Mouse (Mus musculus): ENCODE data around the gene Unc5cl. TPM values are rescaled to one million over a fixed set of nuclear protein-coding genes. Genes with fewer than 3 reads are reported as not detected.

Gene Unc5cl
- total RNA-seq, 2 experiments from 2014 or later = not detected

Other genes with a start within 250 kb of the Unc5cl start
- gene Trem1, start 222.1 kb upstream of the Unc5cl start, total RNA-seq (2021) = under 1 TPM; 0.10 to 0.17 TPM
- gene Trem3, start 207.1 kb upstream of the Unc5cl start, total RNA-seq (2021) = not detected
- gene Treml4, start 190.6 kb upstream of the Unc5cl start, total RNA-seq (2021) = 1 to 10 TPM in 1 of 2 experiments, under 1 TPM in 1; 0.36 to 1.5 TPM
- under 1 TPM; 0.23 to 0.46 TPM for gene Treml2, start 155.4 kb upstream of the Unc5cl start, total RNA-seq (2021)
- gene B430306N03Rik, start 138.8 kb upstream of the Unc5cl start, total RNA-seq (2021) = under 1 TPM; 0.13 to 0.23 TPM
- gene Trem2, start 108.5 kb upstream of the Unc5cl start, total RNA-seq (2021) = 1 to 10 TPM; 2.7 to 6.0 TPM
- under 1 TPM in 1 of 2 experiments, not detected in 1; 0.33 TPM for gene Treml1, start 95.0 kb upstream of the Unc5cl start, total RNA-seq (2021)
- 10 to 100 TPM; 31.0 to 39.9 TPM for gene Nfya, start 45.0 kb upstream of the Unc5cl start, total RNA-seq (2021)
- 10 to 100 TPM; 14.0 to 23.8 TPM for gene Oard1, start 44.9 kb upstream of the Unc5cl start, total RNA-seq (2021)
- 1 to 10 TPM; 1.3 to 1.9 TPM for gene Apobec2, start 22.0 kb upstream of the Unc5cl start, total RNA-seq (2021)
- not detected for gene Tspo2, start 3.4 kb upstream of the Unc5cl start, total RNA-seq (2021)